Mouse (Mus musculus) urinary bladder, adult 2 months (tissue): ENCODE data around the gene Alk. TPM values are rescaled to one million over a fixed set of nuclear protein-coding genes. Genes with fewer than 3 reads are reported as not detected.

ENCODE experiments used
- DNase-seq: peaks from one replicate; pipeline ENCODE4 v3.0.0; 2022; ENCODE audit warnings: low spot score
- polyA plus RNA-seq: library from polyadenylated mRNA; depleted of rRNA; stranded (reverse); fragments of >200 nt; gene quantifications from 2 replicates; pipeline ENCODE4 v1.2.3, GENCODE M21; 2012

Alk gene
- polyA plus RNA-seq, 1 experiment, result 0.01 TPM

- no peak for DNase-seq
These were observed 573.8 kb downstream of the Alk start for GRCm38 (mm10) chr17:72030672-72031071.

- no peak for DNase-seq
These were observed 581.1 kb downstream of the Alk start for GRCm38 (mm10) chr17:72023323-72023722.

- DNase-seq, result no peak
These were observed 582.4 kb downstream of the Alk start for GRCm38 (mm10) chr17:72021733-72022669.

GRCm38 (mm10) chr17:72017329-72017728 lies 587.1 kb downstream of the Alk start:
- no peak for DNase-seq

- DNase-seq, result no peak
These were observed 589.2 kb downstream of the Alk start for GRCm38 (mm10) chr17:72015253-72015652.

GRCm38 (mm10) chr17:72012775-72013174 lies 591.7 kb downstream of the Alk start:
- DNase-seq, result no peak

GRCm38 (mm10) chr17:72009836-72010235 lies 594.6 kb downstream of the Alk start:
- DNase-seq, result no peak

GRCm38 (mm10) chr17:72008389-72008788 lies 596.0 kb downstream of the Alk start:
- DNase-seq, result no peak

GRCm38 (mm10) chr17:72005365-72005764 lies 599.1 kb downstream of the Alk start:
- no peak for DNase-seq

GRCm38 (mm10) chr17:71999527-72000482 lies 604.6 kb downstream of the Alk start:
- no peak for DNase-seq

- DNase-seq, result no peak
These were observed 606.7 kb downstream of the Alk start for GRCm38 (mm10) chr17:71997680-71998079.

GRCm38 (mm10) chr17:71995539-71995938 lies 608.9 kb downstream of the Alk start:
- no peak for DNase-seq

- DNase-seq, result no peak
These were observed 610.3 kb downstream of the Alk start for GRCm38 (mm10) chr17:71994144-71994543.

- no peak for DNase-seq
These were observed 611.4 kb downstream of the Alk start for GRCm38 (mm10) chr17:71993011-71993410.

GRCm38 (mm10) chr17:71991260-71991659 lies 613.2 kb downstream of the Alk start:
- DNase-seq, result no peak

- DNase-seq, result no peak
These were observed 614.2 kb downstream of the Alk start for GRCm38 (mm10) chr17:71990176-71990720.

GRCm38 (mm10) chr17:71988736-71989569 lies 615.5 kb downstream of the Alk start:
- DNase-seq, result no peak

- DNase-seq, result no peak
These were observed 617.4 kb downstream of the Alk start for GRCm38 (mm10) chr17:71986998-71987397.

- no peak for DNase-seq
These were observed 618.0 kb downstream of the Alk start for GRCm38 (mm10) chr17:71986456-71986855.

- DNase-seq, result no peak
These were observed 623.2 kb downstream of the Alk start for GRCm38 (mm10) chr17:71981177-71981576.

- no peak for DNase-seq
These were observed 623.8 kb downstream of the Alk start for GRCm38 (mm10) chr17:71980518-71981145.
